Mouse (Mus musculus) kidney, embryonic 14.5 days (tissue): ENCODE data around the gene Nfe2l2. TPM values are rescaled to one million over a fixed set of nuclear protein-coding genes. Genes with fewer than 3 reads are reported as not detected.

Source experiments
- ATAC-seq: fragments of 200-750 bp; cut with Nextera tagmentation; 2 replicates; pipeline ENCODE4 v1.8.0; 2017; ENCODE audit warnings: moderate number of reproducible peaks, mild to moderate bottlenecking, moderate TSS enrichment, moderate library complexity; ENCODE audit not compliant: low FRiP score, low TSS enrichment
- H3K27ac ChIP-seq: fragments of 300-500 bp; sonication (generic); 2 replicates; pipeline ENCODE4 v1.5.1; 2014; ENCODE audit warnings: low read depth, mild to moderate bottlenecking, low read length, moderate library complexity, mixed read lengths
- H3K27me3 ChIP-seq: fragments of 300-500 bp; sonication (generic); 2 replicates; pipeline ENCODE4 v1.6.1; 2014; ENCODE audit warnings: mild to moderate bottlenecking, low read length; ENCODE audit not compliant: control insufficient read depth, insufficient read depth
- H3K36me3 ChIP-seq: fragments of 300-500 bp; sonication (generic); 2 replicates; pipeline ENCODE4 v1.6.1; 2014; ENCODE audit warnings: low read length, mixed read lengths; ENCODE audit not compliant: control insufficient read depth, insufficient read depth
- H3K4me1 ChIP-seq: fragments of 300-500 bp; sonication (generic); 2 replicates; pipeline ENCODE4 v1.6.1; 2014; ENCODE audit warnings: low read length, mixed read lengths; ENCODE audit not compliant: control insufficient read depth, insufficient read depth
- H3K4me2 ChIP-seq: fragments of 300-500 bp; sonication (generic); replicated peaks from 2 replicates; pipeline ENCODE4 v1.6.1; 2014; ENCODE audit warnings: low read depth, mild to moderate bottlenecking, low read length
- H3K4me3 ChIP-seq: fragments of 300-500 bp; sonication (generic); 2 replicates; pipeline ENCODE4 v1.5.1; 2014; ENCODE audit warnings: mild to moderate bottlenecking, low read length
- H3K9ac ChIP-seq: fragments of 300-500 bp; sonication (generic); 2 replicates; pipeline ENCODE4 v1.6.1; 2014; ENCODE audit warnings: low read depth, mild to moderate bottlenecking, low read length, moderate library complexity
- H3K9me3 ChIP-seq: fragments of 300-500 bp; sonication (generic); 2 replicates; pipeline ENCODE4 v1.6.1; 2016; ENCODE audit warnings: low read length; ENCODE audit not compliant: control insufficient read depth
- WGBS: fragments of 180-500 bp; shearing (Covaris S2); extraction: QIAGEN DNeasy Blood & Tissue Kit; methylation state at CpG from one replicate; pipeline ENCODE4 v1.1.7; 2014; 5-methylcytosine and 5-hydroxymethylcytosine counted together
- polyA plus RNA-seq: library from polyadenylated mRNA; unstranded; fragments of >200 nt; fragmentation: Nextera tagmentation; extraction: Ambion mirVana; gene quantifications from 2 replicates; pipeline ENCODE4 v1.2.1, GENCODE M21; 2014

The Nfe2l2 gene
- polyA plus RNA-seq, 1 experiment from 2014 or later: 67.6 TPM

DNA sequence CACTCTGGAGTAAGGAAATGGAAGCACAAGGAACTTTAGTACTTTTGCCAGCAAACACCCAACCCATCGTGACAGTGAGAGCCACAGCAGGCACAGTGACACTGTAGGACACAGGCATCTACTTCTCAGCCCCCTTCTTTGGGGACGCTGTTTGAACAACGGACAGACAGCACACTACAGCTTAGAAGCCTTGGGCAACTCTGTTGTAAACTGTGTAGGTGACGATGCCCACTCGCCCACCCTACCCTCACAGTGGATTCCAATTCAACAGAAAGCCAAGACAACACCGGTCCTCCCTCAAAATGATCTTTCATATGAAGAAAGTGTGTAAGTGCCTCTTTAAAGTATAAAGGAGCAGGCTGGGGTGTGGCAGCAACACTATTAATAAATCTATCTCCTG is 12.1 kb downstream of the Nfe2l2 start:
- Histone ChIP-seq H3K4me3 (no peak overlapping the region), H3K27ac (no peak overlapping the region), H3K4me1 (peaks cover 21% of the 10 kb centered on the region), H3K9me3 (no peaks in the 10 kb centered on the region), H3K36me3 (no peaks in the 10 kb centered on the region), H3K27me3 (no peaks in the 10 kb centered on the region), H3K9ac (no peak overlapping the region), H3K4me2 (no peak overlapping the region)
- 92% methylated on average over 6 of the region's 6 CpGs for WGBS
- ATAC-seq: no peak

DNA sequence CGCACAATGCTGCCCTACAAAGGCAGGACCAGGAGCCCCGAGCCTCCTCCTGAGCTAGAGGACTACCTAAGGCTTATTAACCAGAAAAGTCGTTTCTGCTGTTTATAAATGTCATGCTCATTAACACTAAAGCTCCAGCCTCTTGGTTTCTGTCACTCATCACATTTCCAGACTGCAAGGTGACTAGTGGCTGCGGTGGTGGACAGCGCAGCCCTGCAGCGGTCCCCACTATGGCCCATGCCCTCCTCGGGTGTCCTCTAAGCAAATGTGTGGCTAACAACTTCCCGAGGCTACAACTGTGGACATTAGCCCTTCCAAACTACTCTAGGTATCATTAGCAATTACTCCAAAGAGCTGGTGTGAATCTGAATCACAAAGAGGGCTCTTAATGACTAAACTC is 13.1 kb downstream of the Nfe2l2 start:
- no peak overlapping the region for H3K4me3 ChIP-seq
- no peak overlapping the region for H3K27ac ChIP-seq
- peaks cover 18% of the 10 kb centered on the region for H3K4me1 ChIP-seq
- H3K36me3 ChIP-seq: no peaks in the 10 kb centered on the region
- no peak for ATAC-seq
- no peaks in the 10 kb centered on the region for H3K9me3 ChIP-seq
- no peaks in the 10 kb centered on the region for H3K27me3 ChIP-seq
- WGBS: 62% methylated on average over 8 of the region's 8 CpGs
- H3K4me2 ChIP-seq: no peak overlapping the region
- no peak overlapping the region for H3K9ac ChIP-seq

DNA sequence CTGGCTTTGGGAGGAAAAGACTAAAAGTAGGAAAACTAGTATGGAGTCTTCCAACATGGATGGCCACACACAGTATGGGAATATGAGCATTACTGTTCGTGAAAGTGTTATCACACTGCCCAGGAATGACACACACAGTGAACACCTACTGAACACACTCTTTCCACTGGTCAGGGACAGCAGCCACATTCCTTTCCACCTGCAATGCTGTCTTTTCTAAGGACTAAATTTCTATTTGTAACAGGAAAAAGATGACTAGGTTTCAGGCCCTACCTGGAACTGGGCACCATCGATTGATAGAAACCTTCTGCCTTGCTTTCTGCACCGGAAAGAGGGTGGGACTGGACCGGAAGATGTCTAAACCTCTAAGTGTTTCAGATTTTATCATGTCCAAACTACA is 13.8 kb downstream of the Nfe2l2 start:
- 93% methylated on average over 4 of the region's 4 CpGs for WGBS
- Histone ChIP-seq H3K36me3 (no peaks in the 10 kb centered on the region), H3K27ac (no peak overlapping the region), H3K27me3 (no peaks in the 10 kb centered on the region), H3K9me3 (no peaks in the 10 kb centered on the region), H3K4me3 (no peak overlapping the region), H3K4me1 (peaks cover 22% of the 10 kb centered on the region; the same call in 1 of the 2 replicates), H3K4me2 (no peak overlapping the region), H3K9ac (no peak overlapping the region)
- ATAC-seq: no peak

DNA sequence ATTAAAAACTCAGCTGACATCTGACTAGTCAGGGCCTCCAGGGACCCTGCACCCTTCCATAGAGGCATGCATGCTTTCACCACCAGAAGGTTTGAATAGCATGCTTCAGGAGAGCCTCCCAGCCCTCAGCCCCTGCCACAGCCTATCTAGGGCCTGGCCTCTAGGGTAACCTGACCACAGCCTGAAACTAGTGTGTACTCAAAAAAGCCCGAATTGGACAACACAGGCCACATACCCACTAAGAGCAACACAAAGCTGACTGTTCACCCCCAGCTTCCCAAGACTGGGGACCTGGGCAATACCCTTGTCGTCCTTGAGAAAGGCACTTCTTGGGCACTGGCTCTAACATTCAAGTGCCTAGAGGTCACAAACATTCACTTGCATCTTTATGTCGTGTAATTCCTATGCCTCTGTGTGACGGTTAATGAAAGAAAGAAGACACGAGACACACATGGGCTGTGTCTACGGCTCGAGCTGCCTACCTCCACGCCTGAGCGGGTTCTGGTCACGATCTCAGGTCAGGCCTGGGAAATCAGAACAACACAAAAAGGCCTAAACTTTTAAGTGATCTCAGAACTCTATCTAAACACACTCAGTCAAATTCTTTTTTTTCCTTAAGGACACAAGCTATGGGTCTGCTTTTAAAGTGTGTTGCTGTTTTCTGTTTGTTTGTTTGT is 14.8 kb downstream of the Nfe2l2 start:
- ATAC-seq: peak; percentile 54; the same call in 1 of the 2 replicates
- Histone ChIP-seq H3K4me2 (no peak overlapping the region), H3K9ac (no peak overlapping the region), H3K4me1 (peaks cover 20% of the 10 kb centered on the region; the same call in 1 of the 2 replicates), H3K9me3 (no peaks in the 10 kb centered on the region), H3K4me3 (no peak overlapping the region), H3K27me3 (no peaks in the 10 kb centered on the region), H3K27ac (no peak overlapping the region), H3K36me3 (no peaks in the 10 kb centered on the region)
- WGBS: 43% methylated on average over 10 of the region's 10 CpGs

DNA sequence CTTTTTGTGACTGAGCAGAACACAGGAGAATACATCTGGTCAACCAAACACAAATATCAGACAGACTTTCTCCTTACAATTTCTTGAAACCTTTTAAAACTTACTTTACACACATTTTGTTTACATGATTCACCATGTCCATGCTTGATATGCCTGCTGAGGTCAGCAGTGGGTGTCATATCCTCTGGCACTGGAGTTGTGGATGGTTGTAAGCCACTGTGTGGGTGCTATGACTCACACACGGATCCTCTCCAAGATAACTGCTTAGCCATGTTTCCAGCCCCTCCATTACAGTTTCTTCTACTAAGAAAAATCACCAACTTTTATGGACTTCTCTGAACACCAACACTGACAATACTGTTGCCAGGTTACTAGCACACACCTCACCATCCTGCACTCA is 15.5 kb downstream of the Nfe2l2 start:
- H3K9ac ChIP-seq: no peak overlapping the region
- H3K27ac ChIP-seq: no peak overlapping the region
- 95% methylated on average over 1 of the region's 1 CpGs for WGBS
- no peaks in the 10 kb centered on the region for H3K9me3 ChIP-seq
- no peak for ATAC-seq
- H3K27me3 ChIP-seq: no peaks in the 10 kb centered on the region
- no peak overlapping the region for H3K4me3 ChIP-seq
- no peak overlapping the region for H3K4me2 ChIP-seq
- no peaks in the 10 kb centered on the region for H3K36me3 ChIP-seq
- H3K4me1 ChIP-seq: peaks cover 24% of the 10 kb centered on the region; the same call in 1 of the 2 replicates

DNA sequence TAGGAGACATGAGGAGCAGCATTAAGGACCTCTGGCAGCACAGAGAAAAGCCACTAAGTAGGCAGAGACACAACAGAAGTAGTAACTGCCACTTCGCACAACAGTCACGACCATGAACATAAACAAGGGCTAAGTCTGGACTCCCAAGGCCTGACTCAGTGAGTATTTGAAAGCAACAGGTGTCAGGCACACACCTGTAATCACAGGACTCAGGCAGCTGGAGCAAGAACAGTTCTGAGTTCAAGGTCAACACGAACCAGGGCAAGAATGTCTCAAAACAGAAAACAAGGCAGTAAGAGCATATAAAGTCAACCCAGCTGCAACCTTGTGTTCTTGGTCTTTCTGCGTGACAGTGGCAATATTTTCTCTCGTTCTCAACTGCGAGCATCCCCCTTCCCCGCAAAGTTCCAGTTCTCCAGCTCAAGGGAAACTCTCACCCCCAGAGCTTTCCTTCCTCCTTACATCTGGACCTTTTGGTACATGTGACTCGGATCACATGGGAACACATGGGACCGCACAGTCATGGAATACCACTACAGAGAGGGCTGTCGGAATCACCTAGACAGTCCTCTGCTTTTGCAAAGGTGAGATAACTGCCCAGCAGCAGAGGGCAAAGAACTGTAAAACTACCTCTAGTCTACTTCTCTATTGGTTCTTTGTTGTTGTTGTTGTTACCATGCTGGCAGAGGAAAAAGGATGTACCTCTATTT is 17.2 kb downstream of the Nfe2l2 start:
- H3K9me3 ChIP-seq: no peaks in the 10 kb centered on the region
- WGBS: 85% methylated on average over 10 of the region's 10 CpGs
- peaks cover 23% of the 10 kb centered on the region; the same call in 1 of the 2 replicates for H3K4me1 ChIP-seq
- H3K4me3 ChIP-seq: no peak overlapping the region
- H3K27me3 ChIP-seq: no peaks in the 10 kb centered on the region
- H3K9ac ChIP-seq: no peak overlapping the region
- H3K4me2 ChIP-seq: no peak overlapping the region
- H3K36me3 ChIP-seq: no peaks in the 10 kb centered on the region
- no peak overlapping the region for H3K27ac ChIP-seq
- ATAC-seq: no peak

DNA sequence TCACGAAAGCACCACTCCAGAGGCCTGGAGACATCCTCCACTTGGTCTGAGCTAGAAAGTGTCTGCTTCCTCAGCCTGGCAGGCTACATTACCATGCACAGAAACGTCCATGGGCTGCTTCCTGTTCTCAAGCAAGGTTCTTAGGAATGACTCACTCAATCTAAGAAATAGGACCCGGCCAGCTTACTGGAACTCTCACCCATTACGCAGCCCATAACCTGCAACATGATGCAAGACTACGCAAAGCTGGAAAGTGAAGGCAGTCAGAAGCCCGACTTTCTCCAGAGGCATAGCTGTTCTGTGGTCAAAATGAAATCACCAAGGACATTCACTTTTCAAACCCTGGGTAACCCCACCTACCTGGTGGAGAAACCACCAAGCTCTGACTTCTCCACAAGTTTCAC is 19.0 kb downstream of the Nfe2l2 start:
- no peaks in the 10 kb centered on the region for H3K9me3 ChIP-seq
- no peak overlapping the region for H3K9ac ChIP-seq
- no peak overlapping the region for H3K4me3 ChIP-seq
- H3K27ac ChIP-seq: no peak overlapping the region
- no peaks in the 10 kb centered on the region for H3K36me3 ChIP-seq
- peaks cover 30% of the 10 kb centered on the region; the same call in 1 of the 2 replicates for H3K4me1 ChIP-seq
- 56% methylated on average over 6 of the region's 6 CpGs for WGBS
- ATAC-seq: peak; percentile 14; the same call in 1 of the 2 replicates
- H3K4me2 ChIP-seq: no peak overlapping the region
- no peaks in the 10 kb centered on the region for H3K27me3 ChIP-seq

DNA sequence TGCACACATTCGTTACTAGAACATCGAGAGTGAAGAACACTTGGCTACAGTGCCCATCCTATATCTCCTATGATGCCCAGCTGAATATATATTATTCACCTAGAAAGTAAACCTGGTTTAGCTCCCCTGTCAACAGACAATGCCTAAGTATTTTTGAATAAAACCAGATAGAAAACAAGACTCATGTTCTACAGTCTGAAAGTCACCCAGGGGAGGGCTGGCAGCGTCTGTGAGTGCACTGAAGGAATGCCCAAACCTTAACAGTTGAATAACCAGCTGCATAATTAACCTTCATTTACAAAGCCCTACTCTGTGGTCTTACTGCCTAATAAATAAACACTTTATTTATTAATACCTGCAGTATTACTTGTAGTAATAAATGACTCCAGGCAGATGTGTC is 19.9 kb downstream of the Nfe2l2 start:
- no peak for ATAC-seq
- no peak overlapping the region for H3K9ac ChIP-seq
- H3K9me3 ChIP-seq: no peaks in the 10 kb centered on the region
- H3K27me3 ChIP-seq: no peaks in the 10 kb centered on the region
- H3K4me3 ChIP-seq: no peak overlapping the region
- WGBS: 80% methylated on average over 3 of the region's 3 CpGs
- H3K4me2 ChIP-seq: no peak overlapping the region
- peaks cover 30% of the 10 kb centered on the region; the same call in 1 of the 2 replicates for H3K4me1 ChIP-seq
- H3K36me3 ChIP-seq: no peaks in the 10 kb centered on the region
- H3K27ac ChIP-seq: no peak overlapping the region
